Mouse (Mus musculus) bone marrow, adult 2 months (tissue): Measurements from ENCODE around the gene Thumpd1.

Experiments used
- CTCF ChIP-seq: fragments of 200-500 bp; IDR thresholded peaks from 2 replicates; pipeline ENCODE4 v1.5.1; 2011; ENCODE audit warnings: low read length, control low read depth; ENCODE audit not compliant: control insufficient read depth, insufficient read depth
- POLR2A ChIP-seq: fragments of 200-500 bp; IDR thresholded peaks from 2 replicates; pipeline ENCODE4 v1.6.1; 2011; ENCODE audit warnings: low read depth, mild to moderate bottlenecking, control low read depth, low read length, borderline replicate concordance; ENCODE audit not compliant: control insufficient read depth

- TF ChIP-seq CTCF = no peak
- TF ChIP-seq POLR2A = no peak
Measured at GRCm38 (mm10) chr7:119738877-119739276, 18.3 kb upstream of the Thumpd1 start.
